Mouse (Mus musculus) limb, embryonic 15.5 days (tissue): ENCODE results near the gene Plekha4. TPM values are rescaled to one million over a fixed set of nuclear protein-coding genes. Genes with fewer than 3 reads are reported as not detected.

Experiments used
- ATAC-seq: fragments of 200-750 bp; cut with Nextera tagmentation; 2 replicates; pipeline ENCODE4 v1.8.0; 2017; ENCODE audit warnings: low read depth, moderate TSS enrichment; ENCODE audit not compliant: insufficient number of reproducible peaks, low FRiP score, low TSS enrichment
- H3K27ac ChIP-seq: fragments of 300-500 bp; sonication (generic); 2 replicates; pipeline ENCODE4 v1.5.1; 2015; ENCODE audit warnings: moderate library complexity, mild to moderate bottlenecking, inconsistent platforms
- H3K27me3 ChIP-seq: fragments of 300-500 bp; sonication (generic); 2 replicates; pipeline ENCODE4 v1.6.1; 2015; ENCODE audit warnings: inconsistent platforms
- H3K36me3 ChIP-seq: fragments of 300-500 bp; sonication (generic); 2 replicates; pipeline ENCODE4 v1.6.1; 2015; ENCODE audit warnings: inconsistent platforms
- H3K4me1 ChIP-seq: fragments of 300-500 bp; sonication (generic); 2 replicates; pipeline ENCODE4 v1.6.1; 2015; ENCODE audit warnings: inconsistent platforms
- H3K4me2 ChIP-seq: fragments of 300-500 bp; sonication (generic); 2 replicates; pipeline ENCODE4 v1.6.1; 2015; ENCODE audit warnings: mild to moderate bottlenecking, inconsistent platforms
- H3K4me3 ChIP-seq: fragments of 300-500 bp; sonication (generic); 2 replicates; pipeline ENCODE4 v1.5.1; 2015; ENCODE audit warnings: mild to moderate bottlenecking, inconsistent platforms
- H3K9ac ChIP-seq: fragments of 300-500 bp; sonication (generic); 2 replicates; pipeline ENCODE4 v1.6.1; 2015; ENCODE audit warnings: inconsistent platforms
- H3K9me3 ChIP-seq: fragments of 300-500 bp; sonication (generic); 2 replicates; pipeline ENCODE4 v1.6.1; 2016; ENCODE audit warnings: inconsistent platforms
- WGBS: fragments of 180-500 bp; shearing (Covaris S2); methylation state at CpG from one replicate; pipeline ENCODE4 v1.1.7; 2015; 5-methylcytosine and 5-hydroxymethylcytosine counted together
- polyA plus RNA-seq: library from polyadenylated mRNA; unstranded; fragments of >200 nt; fragmentation: Nextera tagmentation; extraction: Ambion mirVana; gene quantifications from 2 replicates; pipeline ENCODE4 v1.2.1, GENCODE M21; 2015

The Plekha4 gene
- polyA plus RNA-seq, 1 experiment from 2014 or later: 5.7 TPM

DNA sequence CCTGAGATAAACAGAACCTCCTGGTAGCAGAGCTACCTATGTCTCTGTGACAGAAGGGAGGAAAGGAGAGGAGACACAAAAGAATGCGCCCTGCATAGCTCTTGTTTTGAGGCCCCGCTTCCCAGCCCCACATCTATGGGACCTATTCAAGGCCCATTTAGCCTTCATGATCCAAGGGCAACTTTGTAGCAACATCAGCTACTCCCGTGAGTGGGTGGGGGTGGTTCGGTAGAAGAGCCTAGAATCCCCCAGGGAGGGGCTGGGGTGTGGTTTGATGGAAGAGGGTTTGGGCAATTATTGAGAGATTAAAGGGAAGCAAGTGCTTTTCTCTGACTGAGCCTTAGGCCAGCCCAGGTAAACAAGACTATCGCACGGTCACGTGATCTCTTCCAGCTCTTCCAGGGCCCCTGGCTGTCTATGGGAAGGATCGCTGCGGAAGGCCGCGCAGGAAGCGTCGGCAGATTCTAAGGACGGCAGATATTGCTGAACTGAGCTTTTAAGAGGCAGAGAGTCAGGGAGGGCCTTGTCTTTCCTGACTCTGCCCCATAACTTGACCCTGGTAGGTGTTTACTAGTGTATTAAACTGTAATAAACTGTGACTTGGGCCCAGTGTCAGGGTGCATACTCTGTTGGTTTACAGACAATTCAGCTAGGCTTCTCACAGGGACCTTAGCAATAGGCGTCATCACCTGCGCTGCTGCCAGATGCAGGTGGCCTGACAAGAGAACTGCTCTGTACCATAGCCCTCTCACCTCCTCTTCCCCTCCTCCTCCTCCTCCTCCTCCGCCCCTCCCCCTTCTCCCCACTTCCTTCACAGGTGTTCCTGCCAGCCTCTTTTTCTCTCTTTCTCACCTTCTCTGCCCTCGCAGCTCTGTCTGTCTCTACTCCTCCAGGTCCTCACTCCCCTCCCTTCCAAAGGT, 73.1 kb downstream of the Plekha4 start:
- Histone ChIP-seq H3K4me2 (no peak overlapping the region), H3K27ac (no peak overlapping the region), H3K9ac (no peak overlapping the region), H3K4me1 (peaks cover 3% of the 10 kb centered on the region; the same call in 1 of the 2 replicates), H3K36me3 (no peaks in the 10 kb centered on the region), H3K27me3 (no peaks in the 10 kb centered on the region), H3K4me3 (no peak overlapping the region), H3K9me3 (no peaks in the 10 kb centered on the region)
- WGBS: 41% methylated on average over 18 of the region's 18 CpGs
- no peak for ATAC-seq

Other genes starting within 250 kb of the Plekha4 start
- gene Slc6a21, start 248.8 kb upstream of the Plekha4 start, polyA plus RNA-seq: not detected in 2 replicates
- 22.0 and 22.6 TPM in 2 replicates for gene Trpm4, start 192.6 kb upstream of the Plekha4 start, polyA plus RNA-seq
- gene Hrc, start 191.0 kb upstream of the Plekha4 start, polyA plus RNA-seq: 6.5 and 15.1 TPM in 2 replicates
- 7.8 and 9.1 TPM in 2 replicates for gene Ppfia3, start 159.3 kb upstream of the Plekha4 start, polyA plus RNA-seq
- 2.3 and 2.5 TPM in 2 replicates for gene Lin7b, start 155.7 kb upstream of the Plekha4 start, polyA plus RNA-seq
- 199 and 204 TPM in 2 replicates for gene Snrnp70, start 130.6 kb upstream of the Plekha4 start, polyA plus RNA-seq
- 0.10 and 0.12 TPM in 2 replicates for gene Kcna7, start 120.7 kb upstream of the Plekha4 start, polyA plus RNA-seq
- gene Ntf5, start 112.6 kb upstream of the Plekha4 start, polyA plus RNA-seq: 1.9 and 3.0 TPM in 2 replicates
- gene Lhb, start 105.5 kb upstream of the Plekha4 start, polyA plus RNA-seq: not detected in 2 replicates
- gene Gys1, start 91.5 kb upstream of the Plekha4 start, polyA plus RNA-seq: 39.0 and 43.5 TPM in 2 replicates
- 122 and 125 TPM in 2 replicates for gene Ruvbl2, start 88.2 kb upstream of the Plekha4 start, polyA plus RNA-seq
- 4,640 and 4,716 TPM in 2 replicates for gene Ftl1, start 66.4 kb upstream of the Plekha4 start, polyA plus RNA-seq
- 145 and 146 TPM in 2 replicates for gene Bax, start 59.4 kb upstream of the Plekha4 start, polyA plus RNA-seq
- gene Tulp2, start 44.5 kb upstream of the Plekha4 start, polyA plus RNA-seq: 0.61 and 1.0 TPM in 2 replicates
- gene Gm45808, start 39.5 kb upstream of the Plekha4 start, polyA plus RNA-seq: not detected in 2 replicates
- 3.1 and 3.3 TPM in 2 replicates for gene Dhdh, start 37.5 kb upstream of the Plekha4 start, polyA plus RNA-seq
- gene Nucb1, start 15.9 kb upstream of the Plekha4 start, polyA plus RNA-seq: 279 and 295 TPM in 2 replicates
- 22.3 and 26.1 TPM in 2 replicates for gene Ppp1r15a, start 62 bp upstream of the Plekha4 start, polyA plus RNA-seq
- gene Hsd17b14, start 28.6 kb downstream of the Plekha4 start, polyA plus RNA-seq: 0.74 and 1.1 TPM in 2 replicates
- gene Bcat2, start 43.8 kb downstream of the Plekha4 start, polyA plus RNA-seq: 63.4 and 64.4 TPM in 2 replicates
- 0.58 and 0.93 TPM in 2 replicates for gene Fgf21, start 89.2 kb downstream of the Plekha4 start, polyA plus RNA-seq
- 2.9 and 3.3 TPM in 2 replicates for gene Fut1, start 91.0 kb downstream of the Plekha4 start, polyA plus RNA-seq
- gene Izumo1, start 95.5 kb downstream of the Plekha4 start, polyA plus RNA-seq: 0.14 and 0.27 TPM in 2 replicates
- gene Rasip1, start 101.2 kb downstream of the Plekha4 start, polyA plus RNA-seq: 11.4 and 12.0 TPM in 2 replicates
- 21.9 and 36.8 TPM in 2 replicates for gene Mamstr, start 113.6 kb downstream of the Plekha4 start, polyA plus RNA-seq
- gene Fut2, start 140.1 kb downstream of the Plekha4 start, polyA plus RNA-seq: 7.7 and 8.0 TPM in 2 replicates
- gene Ntn5, start 157.7 kb downstream of the Plekha4 start, polyA plus RNA-seq: 0.50 and 2.6 TPM in 2 replicates
- gene Sec1, start 168.1 kb downstream of the Plekha4 start, polyA plus RNA-seq: 0.56 and 0.97 TPM in 2 replicates
- 13.3 and 13.7 TPM in 2 replicates for gene Car11, start 173.5 kb downstream of the Plekha4 start, polyA plus RNA-seq
- 4.3 and 4.7 TPM in 2 replicates for gene Dbp, start 178.8 kb downstream of the Plekha4 start, polyA plus RNA-seq
- 942 and 1,034 TPM in 2 replicates for gene Rpl18, start 189.1 kb downstream of the Plekha4 start, polyA plus RNA-seq
- gene Sphk2, start 191.7 kb downstream of the Plekha4 start, polyA plus RNA-seq: 38.5 and 39.7 TPM in 2 replicates
- gene Fam83e, start 194.9 kb downstream of the Plekha4 start, polyA plus RNA-seq: 0.76 and 0.78 TPM in 2 replicates
- not detected in 2 replicates for gene Spaca4, start 199.5 kb downstream of the Plekha4 start, polyA plus RNA-seq